Mouse (Mus musculus) splenic B cell, adult 2 months (primary cell): ENCODE results near the gene Plcb1.

Experiments used
- DNase-seq: peaks from one replicate; pipeline ENCODE4 v3.0.0-alpha.2; 2011; ENCODE audit warnings: low read depth, low spot score
- H3K27me3 ChIP-seq: 2 replicates; pipeline ENCODE4 v1.6.1; 2012; ENCODE audit warnings: mild to moderate bottlenecking, low read length, moderate library complexity, mixed read lengths; ENCODE audit not compliant: control insufficient read depth, poor library complexity, insufficient read depth, severe bottlenecking
- H3K36me3 ChIP-seq: 2 replicates; pipeline ENCODE4 v1.6.1; 2012; ENCODE audit warnings: mild to moderate bottlenecking, low read length, moderate library complexity, mixed read lengths; ENCODE audit not compliant: control insufficient read depth, poor library complexity, insufficient read depth, severe bottlenecking

Plcb1 gene

DNA sequence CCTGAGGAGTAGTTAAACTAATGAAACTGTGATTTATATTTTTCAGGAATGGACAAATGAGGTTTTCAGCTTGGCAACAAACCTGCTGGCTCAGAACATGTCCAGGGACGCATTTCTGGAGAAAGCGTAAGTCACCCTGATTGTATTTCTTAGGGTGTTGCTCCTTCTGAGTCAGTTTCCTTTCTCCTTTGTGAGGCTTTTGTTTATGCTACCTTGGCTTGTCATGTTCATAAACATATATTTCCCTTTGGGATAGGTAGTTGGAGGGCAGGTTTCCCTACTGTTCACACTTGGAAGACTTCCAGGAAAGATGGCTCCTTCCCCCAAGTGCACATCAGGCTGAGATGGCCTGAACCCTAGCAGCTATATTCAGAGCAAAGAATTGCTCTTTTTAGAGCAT is 464.1 kb downstream of the Plcb1 start:
- H3K36me3 ChIP-seq = no peaks in the 10 kb centered on the region
- no peaks in the 10 kb centered on the region for H3K27me3 ChIP-seq
- no peak for DNase-seq

DNA sequence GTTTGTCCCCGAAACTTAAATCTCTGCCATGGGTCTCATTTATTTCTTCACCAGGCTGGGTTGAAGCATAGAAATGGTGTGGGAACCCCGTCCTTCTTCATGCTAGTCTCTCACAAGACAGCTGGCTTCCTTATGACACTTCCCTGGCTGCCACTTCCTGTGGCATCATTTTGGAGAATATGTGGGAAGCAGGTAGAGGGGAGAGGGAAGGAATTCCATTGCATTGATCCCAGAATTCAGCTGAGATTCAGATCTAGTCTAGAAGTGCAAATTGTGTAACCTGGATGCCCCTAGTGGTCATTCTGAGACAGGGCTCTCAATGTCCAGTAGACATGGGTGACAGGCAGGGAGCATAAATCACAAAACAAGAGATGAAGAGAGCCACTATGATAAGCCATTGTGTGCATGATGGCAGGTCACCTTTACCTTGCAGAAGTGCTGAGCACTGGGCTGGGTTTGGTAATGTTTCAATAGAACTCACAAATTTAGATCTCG is 466.0 kb downstream of the Plcb1 start:
- Histone ChIP-seq H3K27me3 (no peaks in the 10 kb centered on the region), H3K36me3 (no peaks in the 10 kb centered on the region)
- no peak for DNase-seq

DNA sequence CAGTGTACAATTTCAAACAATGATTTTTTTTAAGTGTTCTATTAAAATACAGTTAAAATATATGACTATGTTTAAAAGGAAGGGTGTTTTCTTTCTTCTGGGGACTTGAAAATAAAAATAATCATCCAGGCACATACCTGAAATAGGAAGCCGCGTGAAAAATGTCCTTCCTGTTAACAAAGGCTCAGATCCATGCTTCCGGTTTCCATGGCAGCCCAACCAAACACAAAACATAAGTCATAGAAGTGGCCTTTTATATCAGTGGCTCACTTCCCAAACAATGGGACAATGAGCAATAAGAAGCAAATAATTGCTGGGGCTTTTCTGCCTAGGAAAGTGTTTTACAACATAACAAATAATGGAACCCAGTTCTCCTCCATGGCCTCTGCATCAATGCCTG is 473.3 kb downstream of the Plcb1 start:
- DNase-seq = no peak
- H3K36me3 ChIP-seq = no peaks in the 10 kb centered on the region
- no peaks in the 10 kb centered on the region for H3K27me3 ChIP-seq

DNA sequence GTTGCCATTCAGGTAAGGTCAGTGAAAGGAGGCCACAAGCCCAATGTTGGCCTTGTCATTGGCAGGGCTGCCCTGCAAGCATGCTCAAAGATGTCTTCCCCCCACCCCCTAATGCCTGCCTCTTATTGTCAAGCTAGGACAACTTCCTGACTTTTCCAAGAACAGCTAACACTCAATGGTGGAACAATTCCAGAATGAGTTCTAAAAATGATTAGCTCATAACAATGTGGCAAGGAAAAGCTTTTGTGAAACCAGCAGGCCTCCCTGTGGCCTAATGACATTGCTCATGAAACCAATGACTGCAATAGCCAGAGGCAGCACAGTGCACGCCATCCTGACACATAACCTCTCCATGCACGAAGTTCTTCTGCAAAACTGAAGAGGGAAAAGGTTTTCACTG is 478.1 kb downstream of the Plcb1 start:
- no peaks in the 10 kb centered on the region for H3K36me3 ChIP-seq
- DNase-seq = no peak
- no peaks in the 10 kb centered on the region for H3K27me3 ChIP-seq

DNA sequence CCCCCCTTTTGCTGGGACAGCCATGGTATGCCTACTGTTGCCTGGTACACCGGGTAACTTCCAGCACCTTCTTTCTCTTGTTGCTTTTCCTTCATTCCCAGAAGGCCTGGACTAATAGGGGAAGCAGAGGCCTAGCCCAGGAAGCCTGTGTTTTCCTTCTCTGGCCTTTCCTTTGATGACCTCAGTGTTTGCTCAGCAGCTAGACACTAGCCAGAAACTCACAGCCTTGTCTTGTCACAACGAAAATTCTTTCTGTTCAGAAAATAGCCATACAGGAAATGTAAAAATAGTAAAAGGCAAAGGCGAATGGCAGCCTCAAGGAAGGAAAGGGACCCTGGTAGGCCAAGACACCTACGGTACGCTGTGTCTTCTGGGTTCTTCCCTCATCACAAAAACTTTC is 489.1 kb downstream of the Plcb1 start:
- Histone ChIP-seq H3K27me3 (no peaks in the 10 kb centered on the region), H3K36me3 (no peaks in the 10 kb centered on the region)
- no peak for DNase-seq

DNA sequence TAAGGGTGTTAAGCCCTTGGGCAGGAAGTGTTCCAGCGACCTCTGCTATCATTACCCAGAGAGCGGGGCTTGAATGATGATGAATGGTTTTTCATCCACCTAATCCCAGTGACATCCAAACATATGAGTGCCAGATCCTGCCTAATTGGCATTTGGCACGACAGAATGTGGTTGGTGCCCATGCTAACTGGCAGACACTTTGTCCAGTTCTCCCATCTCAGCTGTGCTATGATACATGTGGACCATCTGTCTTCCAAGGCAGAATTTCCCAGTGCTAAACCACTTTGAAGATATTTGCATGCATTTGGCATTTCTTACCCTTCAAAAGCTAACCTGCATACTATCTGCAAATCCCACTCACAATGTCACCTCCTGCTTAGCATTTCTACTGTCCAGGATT is 492.6 kb downstream of the Plcb1 start:
- Histone ChIP-seq H3K27me3 (no peaks in the 10 kb centered on the region), H3K36me3 (no peaks in the 10 kb centered on the region)
- DNase-seq = no peak

DNA sequence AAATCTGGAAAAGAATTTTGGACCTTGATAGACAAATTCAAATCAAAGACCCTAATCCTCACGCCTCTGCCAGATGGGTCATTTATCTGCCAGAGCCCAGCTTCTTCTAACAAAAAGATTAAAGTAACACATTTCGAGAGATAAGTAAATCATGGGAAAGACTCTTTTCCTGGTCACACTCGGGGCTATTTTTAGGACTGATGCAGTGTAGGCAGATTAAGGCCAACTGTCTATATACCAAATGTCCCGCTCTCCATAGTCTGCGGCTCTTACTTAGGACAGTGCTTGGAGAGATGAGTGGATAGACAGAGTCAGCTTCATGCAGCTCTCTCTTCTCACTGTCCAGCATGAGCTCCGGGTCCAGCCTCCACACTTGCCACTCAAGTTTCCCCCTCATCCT is 493.2 kb downstream of the Plcb1 start:
- no peak for DNase-seq
- no peaks in the 10 kb centered on the region for H3K27me3 ChIP-seq
- no peaks in the 10 kb centered on the region for H3K36me3 ChIP-seq

DNA sequence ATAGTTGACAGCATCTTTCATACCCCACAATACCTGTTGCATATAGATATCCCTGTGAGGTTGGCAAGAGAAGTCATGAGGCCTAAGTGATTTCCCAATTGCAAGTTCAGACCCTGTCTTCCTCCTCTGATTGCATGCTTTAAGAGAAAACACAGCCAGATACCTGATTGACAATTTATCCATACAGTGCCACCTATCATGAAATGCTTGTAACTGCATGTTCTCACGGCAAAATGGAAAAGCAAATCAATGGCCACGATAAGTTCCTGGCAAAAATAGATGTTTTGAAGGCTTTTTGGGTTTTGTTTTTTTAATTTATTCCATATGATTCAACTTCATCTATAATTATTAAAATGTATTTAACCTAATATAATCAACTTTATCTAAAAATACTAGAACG is 497.9 kb downstream of the Plcb1 start:
- no peak for DNase-seq
- no peaks in the 10 kb centered on the region for H3K27me3 ChIP-seq
- H3K36me3 ChIP-seq = no peaks in the 10 kb centered on the region

DNA sequence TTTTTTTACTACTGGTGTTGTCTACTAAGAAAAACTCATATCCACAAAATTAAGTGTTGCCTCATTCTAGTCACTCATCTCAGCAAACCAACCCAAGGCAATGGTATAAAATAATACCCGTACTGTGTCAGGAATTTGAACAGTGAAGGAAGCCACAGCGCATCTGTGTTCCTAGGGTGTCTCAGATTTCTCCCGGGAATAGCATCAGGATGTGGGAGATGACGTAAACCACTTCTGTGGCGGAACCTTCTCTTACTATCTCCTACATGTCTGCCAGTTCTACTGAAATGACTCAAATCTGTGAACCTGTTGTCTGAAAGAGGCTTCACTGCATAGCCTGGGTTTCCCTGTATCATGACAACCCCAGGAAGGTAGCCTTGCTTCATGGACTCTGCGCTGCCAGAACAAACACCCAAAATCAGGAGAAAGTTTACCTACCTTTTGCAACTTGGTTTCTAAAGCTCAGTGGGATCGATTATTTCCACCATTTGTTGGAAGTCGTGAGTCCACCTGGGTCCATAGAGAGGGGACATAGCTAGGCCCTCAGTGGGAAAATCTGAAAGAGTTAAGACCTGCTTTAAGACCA is 510.4 kb downstream of the Plcb1 start:
- Histone ChIP-seq H3K27me3 (no peaks in the 10 kb centered on the region), H3K36me3 (no peaks in the 10 kb centered on the region)
- DNase-seq = no peak

DNA sequence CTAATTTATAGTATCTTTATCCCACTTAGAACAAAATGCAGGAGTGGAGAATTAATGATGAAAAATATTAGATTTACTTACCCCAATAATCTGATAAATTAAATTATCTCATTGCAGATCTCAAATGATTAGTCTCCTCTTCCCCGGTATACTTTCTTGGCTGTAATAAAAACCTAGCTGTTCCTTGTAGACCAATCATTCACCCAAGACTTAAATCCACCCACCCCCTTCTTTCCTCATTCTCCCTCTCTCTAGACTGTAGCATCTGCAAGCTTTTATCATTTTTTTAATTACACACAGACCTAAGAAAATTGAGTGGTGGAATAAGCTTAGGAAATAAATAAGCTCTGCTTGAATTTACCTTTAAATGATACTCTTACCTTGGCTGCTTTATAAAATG is 514.6 kb downstream of the Plcb1 start:
- Histone ChIP-seq H3K36me3 (no peaks in the 10 kb centered on the region), H3K27me3 (no peaks in the 10 kb centered on the region)
- DNase-seq = no peak

DNA sequence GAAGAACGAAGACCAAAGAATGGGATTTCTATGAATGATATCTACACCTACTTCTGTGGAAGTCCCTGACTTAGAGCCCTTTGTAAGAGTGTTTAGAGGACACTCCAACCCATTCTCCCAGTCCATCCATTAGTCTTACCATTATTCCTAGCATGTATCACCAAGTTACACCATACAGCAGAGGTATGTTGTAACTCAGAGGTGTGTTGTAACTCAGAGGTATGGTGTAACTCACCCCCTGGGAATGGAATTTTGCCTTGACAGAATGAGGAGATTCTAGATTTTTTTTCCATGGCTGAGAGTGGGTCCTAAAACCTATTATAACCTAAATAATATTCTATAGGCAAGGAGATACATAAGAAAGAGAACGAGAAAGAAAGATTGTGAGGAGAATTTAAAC is 516.6 kb downstream of the Plcb1 start:
- Histone ChIP-seq H3K27me3 (no peaks in the 10 kb centered on the region), H3K36me3 (no peaks in the 10 kb centered on the region)
- DNase-seq = no peak

DNA sequence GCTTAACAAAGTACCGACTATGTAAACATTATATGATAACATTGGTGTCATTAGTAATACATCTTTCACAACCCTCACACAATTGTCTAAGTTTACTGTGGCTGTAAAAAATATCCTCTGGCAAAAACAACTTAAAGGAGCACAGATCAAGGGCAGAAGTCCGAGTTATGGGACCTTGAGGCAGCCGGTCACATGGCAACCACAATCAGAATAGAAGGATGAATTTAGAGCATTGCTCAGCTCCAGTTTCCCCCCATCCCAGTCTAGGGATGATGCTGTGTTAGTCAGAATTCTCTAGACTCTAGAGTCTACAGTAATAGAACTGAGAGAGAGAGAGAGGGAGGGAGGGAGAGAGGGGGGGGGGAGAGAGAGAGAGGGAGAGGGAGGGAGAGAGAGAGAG is 519.3 kb downstream of the Plcb1 start:
- H3K27me3 ChIP-seq = no peaks in the 10 kb centered on the region
- no peaks in the 10 kb centered on the region for H3K36me3 ChIP-seq
- DNase-seq = no peak

DNA sequence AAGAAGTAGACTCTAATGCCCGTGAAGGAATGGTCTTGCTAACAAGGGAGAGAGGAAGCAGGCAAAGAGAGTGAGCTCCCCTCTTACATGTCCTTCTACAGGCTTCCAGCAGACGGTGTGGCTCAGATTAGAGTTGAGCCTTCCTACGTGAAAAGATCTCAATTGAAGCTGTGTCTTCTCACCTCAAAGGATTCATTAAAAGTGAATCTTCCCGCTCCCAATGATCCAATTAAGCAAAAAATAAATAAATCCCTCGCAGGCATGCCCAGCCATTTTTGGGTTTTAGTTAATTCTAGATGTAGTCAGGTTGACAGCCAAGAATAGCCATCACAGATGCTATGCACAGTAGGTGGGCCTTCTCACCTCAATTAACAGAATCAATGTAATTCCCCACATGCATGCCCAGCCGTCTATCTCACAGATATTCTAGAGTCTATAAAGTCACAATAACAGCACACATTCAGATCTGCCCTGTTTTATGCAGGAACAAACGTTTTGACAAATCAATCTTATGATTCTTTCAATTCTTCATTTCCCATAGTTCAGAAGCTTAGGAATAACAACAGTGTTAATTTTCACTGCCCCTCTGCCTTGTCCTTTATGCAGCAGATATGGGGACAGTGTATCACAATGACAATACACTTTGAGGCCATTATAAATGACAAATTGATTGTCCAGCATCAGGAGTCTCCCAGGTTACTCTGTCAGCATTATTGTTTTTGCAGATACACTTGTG is 520.0 kb downstream of the Plcb1 start:
- Histone ChIP-seq H3K27me3 (no peaks in the 10 kb centered on the region), H3K36me3 (no peaks in the 10 kb centered on the region)
- DNase-seq = no peak

DNA sequence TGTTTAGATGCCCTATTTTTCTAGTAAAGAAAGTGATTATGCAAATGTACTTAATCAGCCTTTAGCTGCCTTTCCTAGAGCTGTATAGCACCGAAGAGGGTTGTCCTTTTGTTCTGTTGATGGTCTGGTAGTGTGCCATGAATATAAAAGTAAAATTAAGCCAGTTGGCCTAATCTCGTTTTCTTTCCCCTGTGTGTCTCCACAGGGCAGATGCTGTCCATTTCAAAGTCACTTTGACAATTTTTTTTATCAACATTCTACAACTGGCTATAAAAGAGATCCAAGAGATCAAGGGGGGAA is 520.6 kb downstream of the Plcb1 start:
- Histone ChIP-seq H3K27me3 (no peaks in the 10 kb centered on the region), H3K36me3 (no peaks in the 10 kb centered on the region)
- DNase-seq = no peak

DNA sequence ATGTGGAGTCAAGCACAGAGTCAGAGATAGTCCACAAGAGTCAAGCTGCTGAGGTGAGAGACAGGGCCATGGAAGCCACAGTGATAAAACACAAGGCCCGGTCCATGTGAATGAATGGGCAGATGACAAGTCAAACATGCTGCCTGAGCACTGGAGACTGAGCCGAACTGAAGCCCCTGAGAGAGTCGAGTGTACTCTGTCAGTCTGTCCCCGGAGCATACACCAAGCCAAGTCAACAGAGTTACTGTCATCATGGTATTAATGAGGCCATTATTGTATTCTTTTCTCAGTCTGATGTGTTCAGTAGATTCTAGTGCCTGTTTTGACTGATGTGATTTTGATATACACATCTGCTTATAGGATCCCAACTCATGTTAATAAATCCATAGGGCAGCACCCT is 521.9 kb downstream of the Plcb1 start:
- Histone ChIP-seq H3K27me3 (no peaks in the 10 kb centered on the region), H3K36me3 (no peaks in the 10 kb centered on the region)
- no peak for DNase-seq

DNA sequence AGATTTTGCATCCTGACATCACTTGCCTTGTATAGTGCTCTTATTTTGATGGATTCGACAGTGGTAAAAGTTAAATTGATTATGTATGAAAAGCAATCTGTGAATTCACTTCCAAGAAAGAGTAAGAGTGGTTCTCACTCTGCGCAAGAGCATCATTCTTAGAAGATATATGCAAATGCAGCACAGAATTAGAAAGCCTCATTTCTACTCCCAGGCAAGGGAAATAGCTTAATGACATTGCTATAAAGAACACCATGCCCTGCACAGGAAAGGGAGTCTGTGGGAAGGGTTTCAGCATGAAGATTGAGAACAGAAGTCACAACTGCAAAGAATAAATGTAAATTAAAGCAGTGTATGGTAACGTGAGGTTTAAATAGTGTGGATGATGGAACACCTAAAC is 530.1 kb downstream of the Plcb1 start:
- no peak for DNase-seq
- Histone ChIP-seq H3K36me3 (no peaks in the 10 kb centered on the region), H3K27me3 (no peaks in the 10 kb centered on the region)
